Mouse (Mus musculus) neural tube, embryonic 13.5 days (tissue): ENCODE measurements around the gene Lgals12. TPM values are rescaled to one million over a fixed set of nuclear protein-coding genes. Genes with fewer than 3 reads are reported as not detected.

ENCODE experiments used
- ATAC-seq: fragments of 200-750 bp; cut with Nextera tagmentation; 2 replicates; pipeline ENCODE4 v1.8.0; 2017; ENCODE audit warnings: low read depth, mild to moderate bottlenecking, moderate TSS enrichment, moderate library complexity
- H3K27ac ChIP-seq: fragments of 300-500 bp; sonication (generic); replicated peaks from 2 replicates; pipeline ENCODE4 v1.5.1; 2015; ENCODE audit warnings: moderate library complexity, mild to moderate bottlenecking, inconsistent platforms
- H3K27me3 ChIP-seq: fragments of 300-500 bp; sonication (generic); 2 replicates; pipeline ENCODE4 v1.6.1; 2015; ENCODE audit warnings: mild to moderate bottlenecking, inconsistent platforms
- H3K36me3 ChIP-seq: fragments of 300-500 bp; sonication (generic); 2 replicates; pipeline ENCODE4 v1.6.1; 2015; ENCODE audit warnings: mild to moderate bottlenecking, inconsistent platforms
- H3K4me1 ChIP-seq: fragments of 300-500 bp; sonication (generic); replicated peaks from 2 replicates; pipeline ENCODE4 v1.6.1; 2015; ENCODE audit warnings: inconsistent platforms
- H3K4me2 ChIP-seq: fragments of 300-500 bp; sonication (generic); 2 replicates; pipeline ENCODE4 v1.6.1; 2015; ENCODE audit warnings: inconsistent platforms, mild to moderate bottlenecking, moderate library complexity
- H3K4me3 ChIP-seq: fragments of 300-500 bp; sonication (generic); 2 replicates; pipeline ENCODE4 v1.5.1; 2015; ENCODE audit warnings: mild to moderate bottlenecking, inconsistent platforms
- H3K9ac ChIP-seq: fragments of 300-500 bp; sonication (generic); 2 replicates; pipeline ENCODE4 v1.6.1; 2015; ENCODE audit warnings: moderate library complexity, mild to moderate bottlenecking, inconsistent platforms
- H3K9me3 ChIP-seq: fragments of 300-500 bp; sonication (generic); 2 replicates; pipeline ENCODE4 v1.6.1; 2016; ENCODE audit warnings: inconsistent platforms
- WGBS: fragments of 180-500 bp; shearing (Covaris S2); methylation state at CpG from one replicate; pipeline ENCODE4 v1.1.7; 2015; 5-methylcytosine and 5-hydroxymethylcytosine counted together
- polyA plus RNA-seq: library from polyadenylated mRNA; unstranded; fragments of >200 nt; fragmentation: Nextera tagmentation; extraction: Ambion mirVana; gene quantifications from 2 replicates; pipeline ENCODE4 v1.2.1, GENCODE M21; 2015

The Lgals12 gene
- polyA plus RNA-seq, 1 experiment from 2014 or later: 0.11 TPM

GRCm38 (mm10) chr19:7605930-7606783, 836 bp downstream of the Lgals12 start:
- Histone ChIP-seq H3K36me3 (no peaks in the 10 kb centered on the region), H3K27me3 (peaks cover 44% of the 10 kb centered on the region), H3K4me2 (peak overlapping the region; percentile 63), H3K27ac (peak overlapping the region; percentile 42; the same call in 1 of the 2 replicates), H3K4me1 (peaks cover 24% of the 10 kb centered on the region), H3K4me3 (peak overlapping the region; percentile 31), H3K9ac (peak overlapping the region; percentile 48; the same call in 1 of the 2 replicates), H3K9me3 (no peaks in the 10 kb centered on the region)
- peak; percentile 83 for ATAC-seq
- WGBS: 4% methylated on average over 15 of the region's 15 CpGs

- Histone ChIP-seq H3K36me3 (no peaks in the 10 kb centered on the region), H3K27ac (no peak overlapping the region), H3K4me3 (no peak overlapping the region), H3K9me3 (no peaks in the 10 kb centered on the region), H3K4me2 (no peak overlapping the region), H3K4me1 (peaks cover 24% of the 10 kb centered on the region), H3K9ac (no peak overlapping the region), H3K27me3 (peaks cover 44% of the 10 kb centered on the region)
- no peak for ATAC-seq
Measured at GRCm38 (mm10) chr19:7605013-7605412, 2.0 kb downstream of the Lgals12 start.

GRCm38 (mm10) chr19:7604107-7604506, 2.9 kb downstream of the Lgals12 start:
- Histone ChIP-seq H3K9ac (no peak overlapping the region), H3K36me3 (no peaks in the 10 kb centered on the region), H3K4me3 (no peak overlapping the region), H3K4me1 (peaks cover 24% of the 10 kb centered on the region), H3K27ac (no peak overlapping the region), H3K27me3 (peaks cover 36% of the 10 kb centered on the region), H3K9me3 (no peaks in the 10 kb centered on the region), H3K4me2 (no peak overlapping the region)
- 96% methylated on average over 10 of the region's 10 CpGs for WGBS
- no peak for ATAC-seq

GRCm38 (mm10) chr19:7601551-7601950, 5.4 kb downstream of the Lgals12 start:
- H3K4me2 ChIP-seq: no peak overlapping the region
- no peak overlapping the region for H3K9ac ChIP-seq
- H3K27ac ChIP-seq: no peak overlapping the region
- no peak overlapping the region for H3K4me3 ChIP-seq
- 79% methylated on average over 4 of the region's 4 CpGs for WGBS
- H3K27me3 ChIP-seq: peaks cover 16% of the 10 kb centered on the region; the same call in 1 of the 2 replicates
- no peaks in the 10 kb centered on the region for H3K36me3 ChIP-seq
- H3K4me1 ChIP-seq: peaks cover 13% of the 10 kb centered on the region
- no peaks in the 10 kb centered on the region for H3K9me3 ChIP-seq
- ATAC-seq: no peak

- no peak for ATAC-seq
- Histone ChIP-seq H3K9me3 (no peaks in the 10 kb centered on the region), H3K36me3 (no peaks in the 10 kb centered on the region), H3K9ac (no peak overlapping the region), H3K4me3 (no peak overlapping the region), H3K27ac (no peak overlapping the region), H3K27me3 (0 out of 2 replicates have a peak, but pooled peaks cover 10% of the 10 kb centered on the region), H3K4me2 (no peak overlapping the region), H3K4me1 (no peaks in the 10 kb centered on the region)
- 55% methylated on average over 4 of the region's 4 CpGs for WGBS
Measured at GRCm38 (mm10) chr19:7598481-7598880, 8.5 kb downstream of the Lgals12 start.

GRCm38 (mm10) chr19:7595534-7595933, 11.5 kb downstream of the Lgals12 start:
- H3K4me1 ChIP-seq: no peaks in the 10 kb centered on the region
- no peak overlapping the region for H3K27ac ChIP-seq
- no peak overlapping the region for H3K9ac ChIP-seq
- WGBS: 22% methylated on average over 2 of the region's 2 CpGs
- H3K9me3 ChIP-seq: no peaks in the 10 kb centered on the region
- H3K4me3 ChIP-seq: no peak overlapping the region
- no peaks in the 10 kb centered on the region for H3K27me3 ChIP-seq
- ATAC-seq: no peak
- no peak overlapping the region for H3K4me2 ChIP-seq
- no peaks in the 10 kb centered on the region for H3K36me3 ChIP-seq

- 68% methylated on average over 3 of the region's 3 CpGs for WGBS
Measured at GRCm38 (mm10) chr19:7592018-7592417, 15.0 kb downstream of the Lgals12 start.

GRCm38 (mm10) chr19:7590795-7591194, 16.2 kb downstream of the Lgals12 start:
- H3K4me2 ChIP-seq: no peak overlapping the region
- no peak overlapping the region for H3K27ac ChIP-seq
- H3K9ac ChIP-seq: no peak overlapping the region
- no peaks in the 10 kb centered on the region for H3K4me1 ChIP-seq
- H3K4me3 ChIP-seq: no peak overlapping the region
- no peak for ATAC-seq
- no peaks in the 10 kb centered on the region for H3K27me3 ChIP-seq
- no peaks in the 10 kb centered on the region for H3K36me3 ChIP-seq
- no peaks in the 10 kb centered on the region for H3K9me3 ChIP-seq

More at GRCm38 (mm10) chr19:7592018-7592417, 15.0 kb downstream of the Lgals12 start:
- no peaks in the 10 kb centered on the region for H3K36me3 ChIP-seq
- ATAC-seq: no peak
- H3K4me3 ChIP-seq: no peak overlapping the region
- no peaks in the 10 kb centered on the region for H3K4me1 ChIP-seq
- no peak overlapping the region for H3K4me2 ChIP-seq
- H3K27me3 ChIP-seq: no peaks in the 10 kb centered on the region
- H3K27ac ChIP-seq: no peak overlapping the region
- no peak overlapping the region for H3K9ac ChIP-seq
- no peaks in the 10 kb centered on the region for H3K9me3 ChIP-seq

- Histone ChIP-seq H3K4me1 (no peaks in the 10 kb centered on the region), H3K36me3 (no peaks in the 10 kb centered on the region), H3K27ac (no peak overlapping the region), H3K4me2 (no peak overlapping the region), H3K9me3 (no peaks in the 10 kb centered on the region), H3K9ac (no peak overlapping the region), H3K4me3 (no peak overlapping the region), H3K27me3 (no peaks in the 10 kb centered on the region)
- no peak for ATAC-seq
- WGBS: 92% methylated on average over 6 of the region's 6 CpGs
Measured at GRCm38 (mm10) chr19:7585764-7586163, 21.2 kb downstream of the Lgals12 start.

- H3K9me3 ChIP-seq: no peaks in the 10 kb centered on the region
- no peak for ATAC-seq
- no peak overlapping the region for H3K4me3 ChIP-seq
- H3K9ac ChIP-seq: no peak overlapping the region
- H3K36me3 ChIP-seq: no peaks in the 10 kb centered on the region
- H3K4me1 ChIP-seq: no peaks in the 10 kb centered on the region
- no peaks in the 10 kb centered on the region for H3K27me3 ChIP-seq
- H3K4me2 ChIP-seq: no peak overlapping the region
- WGBS: 88% methylated on average over 8 of the region's 8 CpGs
- H3K27ac ChIP-seq: no peak overlapping the region
Measured at GRCm38 (mm10) chr19:7585279-7585678, 21.7 kb downstream of the Lgals12 start.

GRCm38 (mm10) chr19:7583599-7583998, 23.4 kb downstream of the Lgals12 start:
- Histone ChIP-seq H3K4me1 (no peaks in the 10 kb centered on the region), H3K27me3 (no peaks in the 10 kb centered on the region), H3K36me3 (no peaks in the 10 kb centered on the region), H3K4me3 (no peak overlapping the region), H3K9ac (no peak overlapping the region), H3K27ac (no peak overlapping the region), H3K9me3 (no peaks in the 10 kb centered on the region), H3K4me2 (no peak overlapping the region)
- 84% methylated on average over 3 of the region's 3 CpGs for WGBS
- ATAC-seq: no peak

GRCm38 (mm10) chr19:7583101-7583500, 23.9 kb downstream of the Lgals12 start:
- Histone ChIP-seq H3K4me2 (no peak overlapping the region), H3K9me3 (no peaks in the 10 kb centered on the region), H3K4me1 (no peaks in the 10 kb centered on the region), H3K4me3 (no peak overlapping the region), H3K9ac (no peak overlapping the region), H3K36me3 (no peaks in the 10 kb centered on the region), H3K27ac (no peak overlapping the region), H3K27me3 (no peaks in the 10 kb centered on the region)
- no peak for ATAC-seq
- 65% methylated on average over 7 of the region's 7 CpGs for WGBS

- Histone ChIP-seq H3K4me3 (no peak overlapping the region), H3K36me3 (no peaks in the 10 kb centered on the region), H3K27ac (no peak overlapping the region), H3K27me3 (no peaks in the 10 kb centered on the region), H3K4me2 (no peak overlapping the region), H3K9ac (no peak overlapping the region), H3K4me1 (no peaks in the 10 kb centered on the region), H3K9me3 (no peaks in the 10 kb centered on the region)
- 64% methylated on average over 5 of the region's 5 CpGs for WGBS
- no peak for ATAC-seq
Measured at GRCm38 (mm10) chr19:7581042-7581441, 26.0 kb downstream of the Lgals12 start.
